Mouse (Mus musculus) forebrain, embryonic 13.5 days (tissue): ENCODE measurements at regions not wholly inside any gene's neighbourhood (a gene's known extent, or its start where the extent isn't known, plus 50 kb on each side); places are given as distances from the start of the nearest gene placed in this dataset.

Experiments
- ATAC-seq: fragments of 200-750 bp; cut with Nextera tagmentation; 2 replicates; pipeline ENCODE4 v1.8.0; 2017
- H3K27ac ChIP-seq: fragments of 300-500 bp; sonication (generic); 2 replicates; pipeline ENCODE4 v1.5.1; 2015; ENCODE audit warnings: inconsistent platforms, mild to moderate bottlenecking, moderate library complexity
- H3K27me3 ChIP-seq: fragments of 300-500 bp; sonication (generic); 2 replicates; pipeline ENCODE4 v1.6.1; 2015; ENCODE audit warnings: mild to moderate bottlenecking, inconsistent platforms
- H3K36me3 ChIP-seq: fragments of 300-500 bp; sonication (generic); 2 replicates; pipeline ENCODE4 v1.6.1; 2015; ENCODE audit warnings: mild to moderate bottlenecking, inconsistent platforms; ENCODE audit not compliant: poor library complexity, severe bottlenecking
- H3K4me1 ChIP-seq: fragments of 300-500 bp; sonication (generic); 2 replicates; pipeline ENCODE4 v1.6.1; 2015; ENCODE audit warnings: inconsistent platforms
- H3K4me2 ChIP-seq: fragments of 300-500 bp; sonication (generic); 2 replicates; pipeline ENCODE4 v1.6.1; 2015; ENCODE audit warnings: inconsistent platforms, mild to moderate bottlenecking, moderate library complexity
- H3K4me3 ChIP-seq: fragments of 300-500 bp; sonication (generic); 2 replicates; pipeline ENCODE4 v1.5.1; 2015; ENCODE audit warnings: mild to moderate bottlenecking, inconsistent platforms
- H3K9ac ChIP-seq: fragments of 300-500 bp; sonication (generic); 2 replicates; pipeline ENCODE4 v1.6.1; 2015; ENCODE audit warnings: mild to moderate bottlenecking, inconsistent platforms
- H3K9me3 ChIP-seq: fragments of 300-500 bp; sonication (generic); replicated peaks from 2 replicates; pipeline ENCODE4 v1.6.1; 2016; ENCODE audit warnings: inconsistent platforms
- WGBS: fragments of 180-500 bp; shearing (Covaris S2); methylation state at CpG from one replicate; pipeline ENCODE4 v1.1.7; 2015; 5-methylcytosine and 5-hydroxymethylcytosine counted together

DNA sequence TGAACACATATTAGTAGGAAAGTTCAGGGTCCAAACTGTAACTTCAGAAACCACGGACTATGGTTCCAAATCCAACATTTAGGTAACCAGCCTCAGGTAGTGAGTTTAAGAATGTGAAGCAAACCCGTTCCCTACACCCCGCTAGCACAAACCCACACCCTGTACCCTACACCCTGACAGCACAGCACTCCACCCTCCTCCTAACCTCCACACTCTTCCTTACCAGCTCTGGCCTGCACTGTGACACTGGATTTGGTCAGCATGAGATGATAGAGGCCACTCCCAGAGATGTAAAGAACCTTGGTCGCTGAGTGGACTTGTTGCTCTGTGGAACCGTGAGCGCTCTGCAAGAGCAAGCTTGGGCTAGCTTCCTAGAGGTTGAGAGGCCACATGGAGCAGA is 135.3 kb upstream of the Rybp start:
- Histone ChIP-seq H3K36me3 (no peaks in the 10 kb centered on the region), H3K4me1 (peaks cover 20% of the 10 kb centered on the region), H3K27ac (no peak overlapping the region), H3K4me3 (no peak overlapping the region), H3K27me3 (peaks cover 56% of the 10 kb centered on the region), H3K4me2 (peak overlapping the region; percentile 39; the same call in 1 of the 2 replicates), H3K9ac (no peak overlapping the region), H3K9me3 (no peaks in the 10 kb centered on the region)
- no peak for ATAC-seq
- 58% methylated on average over 6 of the region's 6 CpGs for WGBS

DNA sequence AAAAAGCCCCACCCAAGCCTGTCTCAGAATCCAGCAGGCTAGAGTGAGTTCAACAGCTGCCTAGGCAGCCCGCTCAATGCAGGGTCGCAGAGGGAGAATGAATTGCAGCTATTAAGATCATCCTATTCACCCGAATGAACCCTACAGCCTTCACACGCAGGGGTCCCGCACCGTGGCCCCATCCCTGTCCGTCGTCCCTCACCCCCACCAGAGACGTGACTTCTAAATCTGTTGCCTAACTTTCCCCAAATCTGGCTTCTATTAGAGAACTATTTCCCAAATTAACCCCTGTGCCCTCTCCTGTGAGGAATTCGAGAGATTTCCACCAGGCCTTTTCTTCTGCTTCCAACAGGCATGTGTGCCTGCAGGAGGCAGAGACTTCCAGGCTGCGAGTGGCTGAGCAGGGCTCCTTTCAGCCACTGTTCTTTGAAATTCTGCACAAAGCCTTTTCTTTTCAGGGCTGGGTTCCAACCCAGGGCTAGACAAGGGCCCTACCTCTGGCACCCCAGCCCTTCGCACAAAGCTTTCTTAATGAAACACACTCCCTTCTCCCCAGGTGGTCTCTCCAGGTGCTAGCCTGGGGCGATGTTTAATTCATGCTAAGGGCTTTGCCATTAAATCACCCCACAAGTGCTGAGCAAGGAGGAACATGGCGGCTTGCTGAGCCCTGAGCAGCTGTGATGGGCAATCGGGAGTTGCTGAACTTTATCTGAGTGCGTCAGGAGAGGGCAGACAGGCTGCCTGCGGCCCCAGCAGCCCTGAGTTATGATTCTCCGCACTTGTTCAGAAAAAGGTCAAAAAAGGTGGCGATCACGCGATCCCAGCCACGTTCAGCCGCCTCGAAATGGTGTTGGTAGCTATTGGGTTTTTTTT is 134.7 kb upstream of the Rybp start:
- H3K27me3 ChIP-seq: peaks cover 51% of the 10 kb centered on the region
- ATAC-seq: peak; percentile 66
- 3% methylated on average over 24 of the region's 24 CpGs for WGBS
- H3K9ac ChIP-seq: no peak overlapping the region
- no peak overlapping the region for H3K27ac ChIP-seq
- H3K4me3 ChIP-seq: no peak overlapping the region
- H3K9me3 ChIP-seq: no peaks in the 10 kb centered on the region
- H3K36me3 ChIP-seq: no peaks in the 10 kb centered on the region
- peaks cover 20% of the 10 kb centered on the region for H3K4me1 ChIP-seq
- peak overlapping the region; percentile 39 for H3K4me2 ChIP-seq

- H3K27me3 ChIP-seq: peaks cover 52% of the 10 kb centered on the region
- no peak overlapping the region for H3K27ac ChIP-seq
- H3K9me3 ChIP-seq: no peaks in the 10 kb centered on the region
- no peak overlapping the region for H3K4me3 ChIP-seq
- H3K9ac ChIP-seq: no peak overlapping the region
- no peaks in the 10 kb centered on the region for H3K36me3 ChIP-seq
- H3K4me1 ChIP-seq: peaks cover 20% of the 10 kb centered on the region
- ATAC-seq: no peak
- H3K4me2 ChIP-seq: no peak overlapping the region
- 33% methylated on average over 3 of the region's 3 CpGs for WGBS
These were observed 133.3 kb upstream of the Rybp start for GRCm38 (mm10) chr6:100420602-100421001.

GRCm38 (mm10) chr6:100419782-100420540 is 132.7 kb upstream of the Rybp start:
- Histone ChIP-seq H3K4me2 (no peak overlapping the region), H3K27me3 (peaks cover 53% of the 10 kb centered on the region), H3K4me3 (no peak overlapping the region), H3K27ac (no peak overlapping the region), H3K9ac (no peak overlapping the region), H3K4me1 (peaks cover 20% of the 10 kb centered on the region), H3K36me3 (no peaks in the 10 kb centered on the region), H3K9me3 (no peaks in the 10 kb centered on the region)
- WGBS: 34% methylated on average over 7 of the region's 7 CpGs
- ATAC-seq: no peak

DNA sequence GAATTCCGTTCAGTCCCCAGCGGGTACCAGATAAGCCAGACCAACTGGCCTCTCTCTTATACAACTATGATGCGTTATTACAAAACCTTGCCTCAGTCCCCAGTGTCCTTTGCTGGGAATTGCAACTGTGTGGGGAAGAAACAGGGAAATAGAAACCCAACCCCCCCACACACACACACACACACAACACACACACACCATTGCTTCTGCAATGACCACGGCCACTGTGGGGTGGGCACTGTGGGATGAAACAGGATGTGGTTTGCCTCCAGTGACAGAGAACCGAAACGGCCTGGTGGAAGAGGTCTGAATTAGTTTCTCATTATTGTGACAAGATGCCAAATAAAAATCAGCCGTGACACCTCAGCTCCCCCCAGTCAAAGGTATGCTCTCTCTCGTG is 128.8 kb upstream of the Rybp start:
- peaks cover 7% of the 10 kb centered on the region; the same call in 1 of the 2 replicates for H3K4me1 ChIP-seq
- H3K4me3 ChIP-seq: no peak overlapping the region
- no peak for ATAC-seq
- H3K27ac ChIP-seq: no peak overlapping the region
- no peaks in the 10 kb centered on the region for H3K9me3 ChIP-seq
- H3K36me3 ChIP-seq: no peaks in the 10 kb centered on the region
- peaks cover 34% of the 10 kb centered on the region for H3K27me3 ChIP-seq
- no peak overlapping the region for H3K9ac ChIP-seq
- 84% methylated on average over 8 of the region's 8 CpGs for WGBS
- H3K4me2 ChIP-seq: no peak overlapping the region

DNA sequence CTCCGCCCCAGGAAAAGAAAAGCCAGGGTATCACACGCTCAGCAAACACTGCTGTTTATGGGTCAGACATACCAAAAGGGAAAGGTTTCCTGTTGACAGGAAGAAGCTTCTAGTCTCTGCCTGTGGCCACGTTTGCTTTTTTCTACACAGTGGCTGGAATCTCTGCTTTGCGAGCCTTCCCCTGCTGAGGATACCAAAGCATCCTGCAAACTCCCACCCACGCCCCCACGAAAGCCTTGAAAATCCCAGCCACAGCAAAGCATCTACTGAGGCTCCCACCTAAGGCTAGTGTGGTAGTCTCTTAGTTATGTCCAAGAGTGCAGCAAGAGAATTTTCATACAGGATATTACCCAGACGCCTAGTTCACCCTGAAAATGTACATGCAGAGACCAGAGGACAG is 128.2 kb upstream of the Rybp start:
- WGBS: 74% methylated on average over 7 of the region's 7 CpGs
- H3K4me2 ChIP-seq: no peak overlapping the region
- H3K4me1 ChIP-seq: peaks cover 4% of the 10 kb centered on the region; the same call in 1 of the 2 replicates
- peaks cover 30% of the 10 kb centered on the region for H3K27me3 ChIP-seq
- H3K9me3 ChIP-seq: no peaks in the 10 kb centered on the region
- H3K27ac ChIP-seq: no peak overlapping the region
- H3K9ac ChIP-seq: no peak overlapping the region
- H3K36me3 ChIP-seq: no peaks in the 10 kb centered on the region
- no peak overlapping the region for H3K4me3 ChIP-seq
- ATAC-seq: no peak

GRCm38 (mm10) chr6:100414836-100415235 is 127.6 kb upstream of the Rybp start:
- Histone ChIP-seq H3K4me2 (no peak overlapping the region), H3K36me3 (no peaks in the 10 kb centered on the region), H3K27ac (no peak overlapping the region), H3K27me3 (peaks cover 23% of the 10 kb centered on the region), H3K4me1 (no peaks in the 10 kb centered on the region), H3K4me3 (no peak overlapping the region), H3K9me3 (no peaks in the 10 kb centered on the region), H3K9ac (no peak overlapping the region)
- ATAC-seq: no peak
- WGBS: 70% methylated on average over 4 of the region's 4 CpGs

DNA sequence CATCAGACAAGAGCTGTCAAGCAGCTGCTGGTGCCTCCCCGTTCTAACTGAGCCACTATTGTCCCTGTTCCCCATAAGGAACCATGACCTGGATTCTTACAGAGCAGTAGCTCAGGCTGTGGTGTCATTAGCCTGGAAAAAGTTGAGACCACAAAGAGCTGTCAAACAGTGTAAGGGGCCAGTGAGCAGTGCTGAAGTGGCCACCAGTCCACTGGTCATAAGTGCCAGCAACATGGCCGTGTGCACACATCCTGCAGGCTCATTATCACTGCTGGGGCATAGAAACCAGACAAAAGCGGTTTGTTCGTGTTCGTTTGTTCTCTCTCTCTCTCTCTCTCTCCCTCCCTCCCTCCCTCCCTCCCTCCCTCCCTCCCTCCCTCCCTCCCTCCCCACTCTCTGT is 125.2 kb upstream of the Rybp start:
- WGBS: 30% methylated on average over 4 of the region's 5 CpGs
- H3K27me3 ChIP-seq: peaks cover 14% of the 10 kb centered on the region; the same call in 1 of the 2 replicates
- ATAC-seq: no peak

DNA sequence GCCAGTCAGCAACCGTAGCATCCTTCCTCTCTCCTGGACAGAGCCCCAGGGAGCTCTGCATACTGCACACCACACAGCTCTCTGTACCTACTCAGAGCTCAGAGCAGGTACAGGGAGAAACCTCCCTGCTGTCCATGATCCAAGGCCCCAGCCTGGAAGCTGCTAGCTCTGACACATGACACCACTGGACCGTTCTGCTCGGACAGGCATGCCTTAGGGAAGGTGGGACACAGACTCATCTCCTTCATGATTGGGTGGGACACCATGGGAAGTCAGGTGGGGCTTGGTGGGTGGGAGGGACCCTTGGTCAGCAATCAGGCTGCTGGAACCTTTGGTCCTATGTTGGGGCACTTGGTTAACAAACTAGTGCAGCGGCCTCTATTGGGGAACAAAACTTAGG is 124.7 kb upstream of the Rybp start:
- H3K4me3 ChIP-seq: no peak overlapping the region
- H3K9ac ChIP-seq: no peak overlapping the region
- no peaks in the 10 kb centered on the region for H3K4me1 ChIP-seq
- no peak for ATAC-seq
- H3K36me3 ChIP-seq: no peaks in the 10 kb centered on the region
- H3K9me3 ChIP-seq: no peaks in the 10 kb centered on the region
- H3K27me3 ChIP-seq: peaks cover 14% of the 10 kb centered on the region; the same call in 1 of the 2 replicates
- WGBS: 85% methylated on average over 4 of the region's 4 CpGs
- H3K4me2 ChIP-seq: no peak overlapping the region
- H3K27ac ChIP-seq: no peak overlapping the region

More for the DNA sequence above, 125.2 kb upstream of the Rybp start:
- Histone ChIP-seq H3K4me1 (no peaks in the 10 kb centered on the region), H3K9me3 (no peaks in the 10 kb centered on the region), H3K9ac (no peak overlapping the region), H3K27ac (no peak overlapping the region), H3K36me3 (no peaks in the 10 kb centered on the region), H3K4me2 (no peak overlapping the region), H3K4me3 (no peak overlapping the region)

GRCm38 (mm10) chr6:100410067-100410631 is 122.9 kb upstream of the Rybp start:
- 98% methylated on average over 8 of the region's 8 CpGs for WGBS
- H3K27me3 ChIP-seq: peaks cover 8% of the 10 kb centered on the region; the same call in 1 of the 2 replicates
- no peaks in the 10 kb centered on the region for H3K9me3 ChIP-seq
- H3K4me2 ChIP-seq: no peak overlapping the region
- no peaks in the 10 kb centered on the region for H3K36me3 ChIP-seq
- no peak overlapping the region for H3K27ac ChIP-seq
- no peak overlapping the region for H3K9ac ChIP-seq
- no peak overlapping the region for H3K4me3 ChIP-seq
- no peaks in the 10 kb centered on the region for H3K4me1 ChIP-seq
- ATAC-seq: no peak

DNA sequence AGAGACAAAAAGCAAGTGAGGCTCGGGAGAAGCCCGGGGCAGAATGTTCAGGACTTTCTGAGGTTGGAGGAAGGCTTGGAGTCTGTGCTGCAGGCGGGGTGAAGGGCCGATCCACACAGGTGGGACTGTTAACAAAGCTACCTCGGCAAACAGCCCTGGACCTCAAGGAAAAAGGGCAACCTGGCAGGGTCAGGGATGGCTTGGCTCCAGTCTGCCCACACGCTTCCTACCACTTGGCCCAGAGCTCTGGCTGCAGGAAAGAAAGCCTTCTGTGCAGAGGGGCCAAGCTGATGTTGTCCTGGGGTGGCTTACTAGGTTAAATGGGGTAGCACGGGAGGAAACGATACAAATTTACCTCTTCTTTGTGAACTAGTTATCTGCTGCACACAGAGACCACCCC is 121.5 kb upstream of the Rybp start:
- Histone ChIP-seq H3K27me3 (0 out of 2 replicates have a peak, but pooled peaks cover 3% of the 10 kb centered on the region), H3K9ac (no peak overlapping the region), H3K36me3 (no peaks in the 10 kb centered on the region), H3K9me3 (no peaks in the 10 kb centered on the region), H3K4me2 (no peak overlapping the region), H3K4me1 (no peaks in the 10 kb centered on the region), H3K4me3 (no peak overlapping the region), H3K27ac (no peak overlapping the region)
- ATAC-seq: no peak
- WGBS: 88% methylated on average over 8 of the region's 8 CpGs

GRCm38 (mm10) chr6:100406504-100406903 is 119.2 kb upstream of the Rybp start:
- no peak overlapping the region for H3K9ac ChIP-seq
- H3K4me2 ChIP-seq: no peak overlapping the region
- ATAC-seq: no peak
- H3K4me3 ChIP-seq: no peak overlapping the region
- 89% methylated on average over 4 of the region's 4 CpGs for WGBS
- no peak overlapping the region for H3K27ac ChIP-seq
- 0 out of 2 replicates have a peak, but pooled peaks cover 3% of the 10 kb centered on the region for H3K27me3 ChIP-seq
- no peaks in the 10 kb centered on the region for H3K36me3 ChIP-seq
- H3K4me1 ChIP-seq: no peaks in the 10 kb centered on the region
- no peaks in the 10 kb centered on the region for H3K9me3 ChIP-seq
